Mouse (Mus musculus) lung, adult 2 months (tissue): Measurements from ENCODE around the gene Herpud2.

Experiments used
- CTCF ChIP-seq: fragments of 200-500 bp; IDR thresholded peaks from 2 replicates; pipeline ENCODE4 v1.5.1; 2011; ENCODE audit warnings: mild to moderate bottlenecking, low read length, control low read depth; ENCODE audit not compliant: insufficient read depth
- POLR2A ChIP-seq: fragments of 200-500 bp; IDR thresholded peaks from 2 replicates; pipeline ENCODE4 v1.6.1; 2011; ENCODE audit warnings: low read depth, mild to moderate bottlenecking, control low read depth, low read length, borderline replicate concordance; ENCODE audit errors: extremely low read depth

GRCm38 (mm10) chr9:25151611-25152241 is at the start of gene Herpud2:
- TF ChIP-seq CTCF (no peak), POLR2A (peak; percentile 67)
